Mouse (Mus musculus) cerebellum, adult (tissue): ENCODE data around the gene 1810062G17Rik.

ENCODE experiments used
- ATAC-seq: cut with Nextera tagmentation; 2 replicates; pipeline ENCODE4 v1.9.2; 2017; ENCODE audit warnings: mild to moderate bottlenecking, moderate library complexity, mixed read lengths; ENCODE audit not compliant: insufficient number of reproducible peaks, low FRiP score, low TSS enrichment

The 1810062G17Rik gene

DNA sequence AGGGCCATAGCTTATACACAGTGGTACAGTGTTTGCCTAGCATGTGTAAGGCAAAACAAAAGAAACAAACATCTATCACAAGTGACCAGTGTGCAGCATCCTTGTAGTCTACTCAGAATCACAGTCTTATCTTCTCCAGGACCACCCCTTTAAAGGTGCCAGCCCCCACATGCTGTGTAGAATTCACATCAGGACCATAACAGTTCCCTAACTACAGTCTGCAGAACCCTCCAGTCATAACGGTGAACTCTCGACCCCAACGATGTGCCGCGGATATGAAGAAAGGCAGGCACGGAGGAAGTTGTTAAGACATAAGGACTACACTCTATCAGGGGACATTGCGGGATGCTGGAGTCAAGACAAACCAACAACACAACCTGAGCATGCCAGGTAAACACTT lies 23.7 kb downstream of the 1810062G17Rik start:
- ATAC-seq = no peak

DNA sequence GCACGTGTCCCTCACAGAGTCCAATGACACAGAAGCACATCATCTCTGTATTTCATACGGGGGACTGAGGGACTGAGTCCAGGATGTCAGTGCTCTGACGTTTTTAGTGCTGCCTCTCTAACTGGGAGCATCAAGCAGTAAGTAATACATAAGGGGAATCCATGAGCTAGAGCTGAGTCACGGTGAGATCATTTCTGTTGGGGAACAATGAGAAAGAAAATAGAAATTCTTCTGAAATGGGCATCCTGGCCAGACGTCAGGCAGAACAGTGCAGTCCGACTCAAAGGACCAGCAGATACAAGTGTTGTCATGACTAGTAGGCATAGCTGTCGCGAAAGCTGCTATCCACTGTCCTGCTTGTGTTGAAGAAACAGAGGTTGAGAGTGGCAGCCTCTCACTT lies 25.2 kb downstream of the 1810062G17Rik start:
- no peak for ATAC-seq

DNA sequence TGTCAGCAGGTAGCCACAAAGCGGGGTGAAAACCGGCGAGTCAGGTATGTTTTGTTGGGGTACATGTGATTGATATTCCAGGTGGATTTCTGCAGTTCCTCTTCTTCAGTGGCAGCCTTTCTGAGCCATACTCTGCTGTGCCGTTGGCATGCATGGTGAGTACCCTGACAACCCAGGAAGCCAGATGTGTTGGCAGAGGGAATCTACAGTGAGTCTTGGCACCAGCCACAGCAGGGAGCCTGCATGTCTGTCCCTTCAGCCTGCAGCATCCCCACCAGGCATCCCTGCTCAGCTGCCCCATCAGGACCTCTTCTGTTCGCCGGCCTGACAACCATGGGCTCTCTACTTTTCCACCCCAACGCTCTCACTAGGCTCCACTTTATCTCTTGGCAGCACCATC lies 25.8 kb downstream of the 1810062G17Rik start:
- no peak for ATAC-seq

DNA sequence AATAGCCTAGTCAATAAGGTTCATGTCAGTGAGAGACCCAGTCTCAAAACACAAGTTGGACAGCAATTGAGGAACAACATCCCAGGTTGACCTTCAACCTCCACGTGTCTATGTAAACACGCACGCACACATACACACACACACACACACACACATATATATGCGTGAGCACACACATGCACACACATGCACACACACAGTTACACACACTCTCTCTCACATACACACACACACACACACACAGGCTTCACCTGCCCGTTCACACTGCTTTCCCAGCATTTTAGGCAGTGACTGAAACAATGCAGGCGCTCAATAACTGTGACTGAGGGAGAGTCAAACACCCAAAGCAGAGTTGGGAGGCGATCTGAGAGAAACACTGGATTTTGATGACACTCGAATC lies 29.6 kb downstream of the 1810062G17Rik start:
- ATAC-seq = no peak

DNA sequence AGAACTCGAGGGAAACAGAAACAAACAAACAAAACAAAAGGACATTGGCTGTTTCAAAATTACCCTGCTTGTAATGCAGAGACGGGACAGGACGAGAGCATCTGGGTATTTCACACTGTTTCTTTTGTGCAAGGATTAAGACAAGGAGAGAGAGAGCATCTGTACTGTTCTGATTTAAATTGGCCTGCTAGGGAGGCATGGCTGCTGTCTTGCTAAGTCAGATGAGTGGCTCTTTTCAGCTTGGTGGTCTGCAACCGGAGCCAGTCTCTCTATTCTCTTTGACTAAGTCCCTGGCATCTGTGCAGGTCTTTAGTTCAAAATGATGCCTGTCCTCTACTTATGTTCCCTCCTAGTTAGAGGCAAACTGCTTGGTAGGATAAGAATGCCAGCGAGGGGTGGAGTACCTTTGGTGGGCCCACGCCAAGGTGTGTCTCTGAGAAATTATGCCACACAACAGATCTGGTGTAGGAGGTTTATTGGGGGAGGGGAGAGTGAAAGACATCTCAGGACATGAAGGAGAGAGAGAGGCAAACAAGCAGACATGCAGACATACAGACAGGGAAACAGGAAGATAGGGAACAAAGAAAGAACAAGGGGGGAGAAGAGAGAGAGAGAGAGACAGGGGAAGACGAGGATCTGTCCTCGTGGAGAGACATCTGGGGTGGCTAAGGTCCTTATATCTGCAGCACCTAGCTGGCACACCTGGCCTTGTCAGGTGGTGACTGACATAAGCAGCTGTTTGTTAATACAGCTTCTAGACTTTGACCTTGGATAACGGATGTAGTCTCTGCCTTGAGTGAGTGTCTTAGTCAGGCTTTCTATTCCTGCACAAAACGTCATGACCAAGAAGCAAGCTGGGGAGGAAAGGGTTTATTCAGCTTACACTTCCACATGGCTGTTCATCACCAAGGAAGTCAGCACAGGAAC lies 30.3 kb downstream of the 1810062G17Rik start:
- ATAC-seq = no peak

DNA sequence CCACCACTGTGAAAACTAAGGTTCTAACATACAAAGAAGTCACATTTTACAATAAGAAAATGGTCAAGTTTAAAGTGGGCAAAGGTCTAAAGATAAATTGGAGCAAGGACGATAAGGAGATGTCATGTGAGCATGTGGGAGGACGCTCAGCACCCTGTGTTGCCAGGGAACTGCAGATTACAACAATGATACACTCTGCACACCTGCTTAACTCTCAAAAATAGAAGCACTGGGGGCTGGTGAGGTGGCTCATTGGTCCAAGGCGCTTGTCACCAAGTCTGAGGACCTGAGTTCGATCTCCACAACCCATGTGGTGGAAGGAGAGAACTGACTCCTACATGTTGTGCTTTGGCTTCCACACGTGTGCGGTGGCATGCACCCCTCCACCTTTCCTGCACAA lies 35.8 kb downstream of the 1810062G17Rik start:
- ATAC-seq = no peak

DNA sequence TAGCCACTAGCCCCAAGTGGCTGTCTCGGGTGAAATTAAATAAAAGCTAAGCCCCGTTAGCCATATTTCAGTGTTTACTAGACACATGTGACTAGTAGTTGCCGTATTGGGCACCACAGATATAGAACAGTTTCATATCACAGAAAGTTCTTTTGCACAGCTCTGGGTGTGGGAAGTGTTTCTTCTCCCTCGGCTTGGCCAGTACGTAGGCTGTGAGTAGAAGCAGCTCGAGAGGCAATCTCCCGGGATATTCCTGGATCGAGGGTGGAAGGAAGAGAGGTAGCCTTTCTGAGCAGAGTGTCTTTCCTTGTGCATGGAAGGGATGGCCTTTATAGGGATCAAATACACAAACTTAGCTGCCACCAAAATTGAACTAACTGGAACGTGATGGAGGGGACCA lies 40.5 kb downstream of the 1810062G17Rik start:
- ATAC-seq = no peak

DNA sequence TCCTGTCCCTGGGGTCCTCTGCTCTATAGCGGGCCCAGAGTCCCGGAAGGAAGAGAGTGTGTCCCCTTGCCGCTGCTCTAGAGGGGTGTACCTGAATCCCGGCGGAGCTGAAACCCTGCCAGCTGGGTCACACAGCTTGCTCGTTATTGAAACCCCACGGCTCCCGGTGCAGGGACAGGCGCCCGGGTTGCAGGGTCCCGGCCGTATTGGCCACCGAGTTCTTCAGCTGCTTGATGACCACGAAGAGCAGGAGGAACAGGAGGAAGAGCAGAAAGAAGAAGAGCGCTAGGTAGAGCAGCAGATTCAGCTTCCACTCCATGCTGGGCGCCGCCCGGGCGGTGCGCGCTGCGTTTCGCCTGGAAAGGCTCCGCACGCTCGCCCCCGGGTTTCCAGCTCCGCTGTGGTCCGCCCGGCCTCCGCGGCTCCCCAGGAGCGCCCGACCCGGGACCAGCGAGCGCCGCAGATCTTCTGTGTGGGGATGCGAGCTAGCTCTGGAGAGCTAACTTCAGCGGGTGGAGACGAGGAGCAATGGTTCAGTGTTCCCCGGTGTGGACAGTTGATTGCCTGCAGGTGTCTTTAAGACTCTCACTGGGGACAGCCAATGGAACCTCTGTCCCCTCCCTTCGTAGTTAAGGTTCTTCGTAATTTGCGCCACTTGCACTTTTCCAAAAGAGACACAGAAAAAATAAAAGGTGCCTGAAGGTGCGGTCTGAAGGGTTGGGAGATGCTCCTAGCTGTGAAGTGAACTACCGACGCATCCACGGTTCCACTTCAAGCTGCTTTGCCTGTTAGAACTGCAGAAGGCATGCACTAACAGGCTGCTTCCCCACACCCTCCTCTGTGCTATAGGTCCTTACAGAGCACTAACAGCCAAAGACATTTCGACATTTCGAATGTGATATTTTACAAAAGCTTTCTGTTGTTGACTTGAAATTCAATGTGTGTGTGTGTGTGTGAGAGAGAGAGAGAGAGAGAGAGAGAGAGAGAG lies 45.6 kb downstream of the 1810062G17Rik start, which contains the start of gene Gm11549:
Gm11549 (minus strand) TSS at position 741 of the 988 bp plus-strand sequence.
- peak; percentile 36; the same call in 1 of the 2 replicates for ATAC-seq

DNA sequence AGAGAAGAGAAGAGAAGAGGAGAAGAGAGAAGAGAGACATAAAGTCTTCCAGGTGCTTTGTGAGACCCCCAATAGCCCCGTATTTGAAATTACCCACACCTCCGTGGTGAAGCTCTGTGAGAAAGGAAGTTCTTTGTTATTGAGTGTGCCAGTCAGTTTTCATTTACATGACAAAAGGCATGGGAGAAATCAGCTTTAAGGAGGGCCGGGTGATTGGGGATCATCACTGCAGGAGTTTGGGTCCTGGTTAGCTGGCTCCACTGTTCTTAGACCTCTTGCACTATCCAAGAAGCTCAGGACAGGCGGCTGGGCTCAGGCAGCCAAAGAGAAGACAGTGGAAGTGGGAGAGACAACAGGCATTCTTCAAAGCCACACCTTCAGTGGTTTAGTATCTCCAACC lies 46.4 kb downstream of the 1810062G17Rik start:
- no peak for ATAC-seq

DNA sequence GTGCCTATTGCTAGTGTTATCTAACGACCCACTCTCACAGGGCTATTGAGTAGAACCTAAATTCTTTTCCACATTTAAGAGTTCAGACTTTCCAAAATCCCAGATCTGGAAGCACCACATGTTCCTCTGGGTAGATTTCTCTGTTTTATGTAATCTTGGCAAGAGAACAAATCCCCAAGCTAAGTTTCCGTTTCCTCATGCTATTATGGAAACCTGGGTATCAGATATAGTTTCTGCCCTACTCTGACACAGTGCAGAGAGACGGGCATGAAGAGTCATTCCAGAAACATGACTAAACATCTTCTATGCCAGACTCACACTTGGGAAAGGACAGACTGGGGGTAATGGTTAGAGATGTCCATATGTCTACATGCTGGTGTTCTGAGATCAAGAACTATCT lies 48.7 kb downstream of the 1810062G17Rik start:
- ATAC-seq = no peak

DNA sequence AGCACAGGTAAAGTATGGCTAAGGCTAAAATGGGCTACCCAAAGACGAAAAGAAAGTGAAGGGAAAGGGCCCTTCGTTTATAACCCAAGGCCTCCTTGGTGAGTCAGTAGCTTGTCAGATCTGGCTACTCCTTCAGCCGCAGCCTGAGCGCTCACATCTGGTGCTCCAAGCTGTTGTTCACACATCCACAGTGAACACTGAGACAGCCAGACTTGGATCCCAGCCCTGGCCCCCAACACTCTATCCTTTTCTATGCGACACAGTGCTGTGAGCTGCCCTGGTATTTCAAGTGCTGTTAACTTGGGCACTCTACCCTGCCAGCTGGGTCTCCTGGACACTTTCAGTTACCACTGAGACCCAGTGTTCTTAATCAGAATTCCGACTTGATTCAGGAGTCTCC lies 54.6 kb downstream of the 1810062G17Rik start:
- no peak for ATAC-seq

DNA sequence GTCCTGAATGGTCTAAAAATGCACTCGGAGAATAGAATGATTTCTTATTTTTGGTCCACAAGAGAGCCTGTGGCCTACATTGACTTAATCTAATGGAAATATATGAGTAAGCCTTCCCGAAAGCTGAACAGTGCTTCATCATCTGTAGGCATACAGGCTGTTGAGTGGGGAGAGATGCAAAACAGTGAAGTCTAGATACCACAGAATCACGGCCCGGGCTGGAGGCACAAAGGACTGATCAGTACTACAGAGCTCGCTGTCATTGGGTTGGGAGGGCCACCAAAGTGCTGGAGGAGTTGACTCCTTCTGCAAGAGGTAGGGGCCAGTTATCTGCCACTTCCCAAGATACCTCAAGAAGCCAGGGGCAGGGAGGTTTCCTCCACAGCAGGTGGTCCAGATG lies 55.0 kb downstream of the 1810062G17Rik start:
- ATAC-seq = no peak

DNA sequence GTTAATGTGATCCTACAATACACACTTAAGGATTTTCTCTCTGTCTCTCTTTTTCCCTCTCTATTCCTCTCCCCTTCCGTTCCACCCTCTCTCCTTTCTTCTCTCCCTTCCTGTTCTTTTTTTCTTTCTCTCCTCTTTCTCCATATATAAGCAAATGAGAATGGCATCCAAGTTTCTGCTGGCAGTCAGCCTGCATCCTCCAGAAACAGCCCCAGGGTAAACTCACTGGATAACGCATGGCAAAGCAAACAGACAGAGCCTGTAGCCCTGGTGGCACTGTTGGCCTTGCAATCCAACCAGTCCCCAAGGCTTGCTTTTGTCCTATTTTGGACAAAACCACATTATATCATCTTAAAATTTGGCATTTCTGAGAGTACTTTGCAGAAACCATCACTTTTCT lies 55.5 kb downstream of the 1810062G17Rik start:
- ATAC-seq = no peak
